Mouse (Mus musculus) urinary bladder, postnatal 0 days (tissue): Measurements from ENCODE around the gene Ankrd13b. TPM values are rescaled to one million over a fixed set of nuclear protein-coding genes. Genes with fewer than 3 reads are reported as not detected.

Experiments
- polyA plus RNA-seq: library from polyadenylated mRNA; unstranded; fragments of >200 nt; fragmentation: Nextera tagmentation; extraction: Ambion mirVana; gene quantifications from 2 replicates; pipeline ENCODE4 v1.2.1, GENCODE M21; 2015

The Ankrd13b gene
- 2.1 and 2.3 TPM in 2 replicates for polyA plus RNA-seq

DNA sequence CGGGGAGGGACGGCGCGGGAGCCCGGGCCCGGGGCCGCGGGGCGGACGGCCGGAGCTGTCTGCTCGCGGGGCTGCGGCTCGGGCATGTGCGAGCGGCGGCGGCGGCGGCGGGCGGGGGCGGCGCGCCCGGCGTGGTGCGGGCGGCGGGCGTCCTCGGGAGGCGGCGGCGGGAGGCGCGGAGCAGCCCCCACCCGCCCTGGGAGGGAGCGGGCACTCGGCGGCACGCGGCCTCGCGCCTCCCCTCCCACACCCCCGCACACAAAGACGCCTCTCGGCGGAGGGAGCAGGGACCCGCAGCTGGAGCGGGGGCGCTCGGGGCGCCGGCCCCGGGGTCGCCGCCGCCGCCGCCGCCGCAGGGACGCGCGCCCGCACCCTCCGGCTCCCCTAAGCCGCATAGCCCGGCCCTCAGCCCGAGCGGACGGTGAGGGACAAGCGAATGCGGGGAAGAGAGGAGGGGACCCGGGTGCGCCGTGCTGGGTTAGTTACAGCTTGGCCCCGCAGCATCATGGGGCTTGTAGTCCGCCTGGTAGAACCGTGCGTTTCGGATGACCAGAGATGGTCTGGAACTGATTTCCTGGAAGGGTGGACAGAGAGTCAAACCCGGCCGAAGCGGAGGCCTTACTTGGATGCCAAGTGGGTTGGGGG lies at the start of gene Ankrd13b:
TSS of gene Ankrd13b (minus strand) at position 88 of the 645 bp plus-strand sequence.

GRCm38 (mm10) chr11:77519043-77519442 lies 29.6 kb upstream of the Ankrd13b start, which contains the start of gene Gm10392:
TSS of gene Gm10392 (minus strand) at chr11:77519198.

DNA sequence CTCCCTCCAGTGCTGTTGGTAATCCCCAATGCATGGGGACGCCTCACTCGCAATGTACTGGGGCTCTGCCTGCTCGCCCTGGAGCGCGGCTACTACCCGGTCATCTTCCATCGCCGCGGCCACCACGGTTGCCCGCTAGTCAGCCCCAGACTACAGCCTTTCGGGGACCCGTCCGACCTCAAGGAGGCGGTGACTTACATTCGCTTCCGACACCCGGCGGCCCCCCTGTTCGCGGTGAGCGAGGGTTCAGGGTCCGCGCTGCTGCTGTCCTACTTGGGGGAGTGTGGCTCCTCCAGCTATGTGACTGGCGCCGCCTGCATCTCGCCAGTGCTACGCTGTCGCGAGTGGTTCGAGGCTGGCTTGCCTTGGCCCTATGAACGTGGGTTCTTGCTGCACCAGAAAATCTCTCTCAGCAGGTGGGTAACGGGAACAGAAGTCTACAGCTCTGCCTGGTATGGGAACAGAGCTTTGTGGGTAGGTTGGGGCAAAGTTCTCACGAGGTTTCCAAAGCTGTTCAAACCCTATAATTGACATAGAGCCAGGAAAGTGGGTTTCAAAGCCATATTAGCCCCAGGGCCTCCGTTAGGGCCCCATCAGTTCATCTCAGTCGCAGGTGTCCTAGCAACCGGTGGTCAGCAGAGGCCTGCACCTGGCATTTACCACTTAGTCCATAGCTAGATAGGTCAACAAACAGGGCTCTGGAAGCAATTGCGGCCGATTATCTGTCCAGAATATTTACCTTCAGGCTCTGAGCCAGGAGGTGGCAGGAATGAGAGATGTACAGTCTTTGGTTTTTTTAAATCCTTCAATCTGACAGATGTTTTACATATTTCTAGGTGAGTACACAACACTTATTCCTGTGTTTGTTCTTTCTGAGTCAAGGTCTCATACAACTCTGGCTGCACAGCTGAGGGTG lies 26.4 kb upstream of the Ankrd13b start, which contains the start of gene Trp53i13:
TSS of gene Trp53i13 (minus strand) at position 344 of the 916 bp plus-strand sequence.

DNA sequence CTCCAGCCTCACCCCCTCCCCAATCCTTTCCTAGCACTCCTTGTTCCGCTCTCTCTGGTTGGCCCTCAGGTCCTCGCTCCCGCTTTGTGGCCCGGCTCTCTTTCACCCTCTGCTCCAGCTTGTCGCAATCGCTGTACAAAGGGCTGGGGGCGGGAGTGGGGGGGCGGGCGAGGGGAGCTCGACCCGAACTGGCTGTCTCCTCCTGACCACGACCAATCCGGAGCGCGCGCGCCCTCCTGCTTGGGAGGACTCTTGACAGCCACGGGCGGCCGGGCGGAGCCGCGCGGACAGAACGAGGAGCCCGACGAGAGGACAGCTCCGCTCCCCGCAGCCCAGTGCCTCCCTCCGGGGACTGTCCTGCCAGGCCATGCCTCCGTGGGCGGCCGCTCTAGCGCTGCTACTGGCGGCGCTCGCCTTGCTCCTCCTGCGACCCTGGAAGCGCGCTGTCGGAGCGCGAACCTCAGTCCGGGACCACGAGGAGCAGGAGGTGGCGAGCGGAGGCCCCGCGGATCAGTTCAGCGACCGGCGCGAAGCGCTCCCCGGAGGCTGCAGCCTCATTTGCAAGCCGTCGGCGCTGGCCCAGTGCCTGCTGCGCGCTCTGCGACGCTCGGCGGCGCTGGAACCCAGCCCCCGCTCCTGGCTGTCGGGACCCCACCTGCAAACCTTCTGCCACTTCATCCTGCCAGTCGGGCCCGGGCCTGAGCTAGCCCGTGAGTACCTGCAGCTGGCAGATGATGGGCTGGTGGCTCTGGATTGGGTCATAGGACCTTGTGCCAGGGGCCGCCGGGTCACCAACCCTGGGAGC lies 25.6 kb upstream of the Ankrd13b start, which contains the start of gene Abhd15:
TSS of gene Abhd15 (plus strand) at position 290 of the 805 bp plus-strand sequence.

GRCm38 (mm10) chr11:77493512-77494343 lies 4.2 kb upstream of the Ankrd13b start, which contains the start of gene Git1:
TSS of gene Git1 (plus strand) at chr11:77493562.

GRCm38 (mm10) chr11:77462283-77463100 lies 27.0 kb downstream of the Ankrd13b start, which contains the start of gene Coro6:
TSS of gene Coro6 (plus strand) at chr11:77462411.

Other genes starting within 250 kb of the Ankrd13b start
- 1.0 and 1.5 TPM in 2 replicates for gene Coro6, start 27.3 kb downstream of the Ankrd13b start, polyA plus RNA-seq
- 5.0 and 5.6 TPM in 2 replicates for gene Git1, start 3.9 kb upstream of the Ankrd13b start, polyA plus RNA-seq
- 1.2 and 1.3 TPM in 2 replicates for gene Abhd15, start 25.4 kb upstream of the Ankrd13b start, polyA plus RNA-seq
- gene Trp53i13, start 26.3 kb upstream of the Ankrd13b start, polyA plus RNA-seq = 22.9 TPM in 2 replicates
- gene Gm10392, start 29.5 kb upstream of the Ankrd13b start, polyA plus RNA-seq = not detected in 2 replicates
- gene Taok1, start 118.1 kb upstream of the Ankrd13b start, polyA plus RNA-seq = 11.1 and 12.8 TPM in 2 replicates
- 3.5 and 4.3 TPM in 2 replicates for gene Nufip2, start 196.5 kb upstream of the Ankrd13b start, polyA plus RNA-seq
- gene Cryba1, start 235.6 kb upstream of the Ankrd13b start, polyA plus RNA-seq = not detected in 2 replicates